Mouse (Mus musculus) MN1 (cell line): Measurements from ENCODE around the gene 3830406C13Rik.
A peak's percentile ranks its signal among the peaks of the same experiment; 100 is the strongest.
"Not testable (repeated sequence)": the region's sequence is repeated elsewhere in the genome, so short reads cannot be mapped to it uniquely, and the experiment has no call there.

ENCODE experiments used
- DNase-seq: peaks from one replicate; pipeline ENCODE4 v3.0.0-alpha.2; 2016; ENCODE audit warnings: low spot score

3830406C13Rik gene

GRCm38 (mm10) chr14:12284141-12284912 lies at the start of gene 3830406C13Rik:
Gene 3830406C13Rik, plus strand, starts transcription at chr14:12284173.
- DNase-seq = peak; percentile 80

GRCm38 (mm10) chr14:12243726-12244125 lies 40.2 kb upstream of the 3830406C13Rik start:
- DNase-seq = no peak

GRCm38 (mm10) chr14:12276031-12276430 lies 7.9 kb upstream of the 3830406C13Rik start:
- no peak for DNase-seq

GRCm38 (mm10) chr14:12283641-12284040 lies 332 bp upstream of the 3830406C13Rik start, which contains the start of gene Gm49355:
Gene Gm49355, plus strand, starts transcription at chr14:12283976.
- DNase-seq = no peak

DNA sequence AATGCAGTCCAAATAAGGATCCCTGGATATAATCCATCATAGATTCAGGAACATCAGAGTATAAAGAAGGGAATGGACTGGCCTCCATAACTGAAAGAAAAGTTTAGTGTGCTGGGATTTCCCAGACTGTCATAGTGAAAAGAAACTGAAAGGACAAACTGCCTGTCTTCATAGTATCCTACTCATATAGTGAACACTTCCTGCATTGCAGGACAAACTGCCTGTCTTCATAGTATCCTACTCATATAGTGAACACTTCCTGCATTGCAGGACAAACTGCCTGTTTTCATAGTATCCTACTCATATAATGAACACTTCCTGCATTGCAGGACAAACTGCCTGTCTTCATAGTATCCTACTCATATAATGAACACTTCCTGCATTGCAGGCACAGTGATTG lies 5.8 kb downstream of the 3830406C13Rik start:
- not testable (repeated sequence) for DNase-seq

GRCm38 (mm10) chr14:12296391-12296790 lies 12.4 kb downstream of the 3830406C13Rik start:
- no peak for DNase-seq

DNA sequence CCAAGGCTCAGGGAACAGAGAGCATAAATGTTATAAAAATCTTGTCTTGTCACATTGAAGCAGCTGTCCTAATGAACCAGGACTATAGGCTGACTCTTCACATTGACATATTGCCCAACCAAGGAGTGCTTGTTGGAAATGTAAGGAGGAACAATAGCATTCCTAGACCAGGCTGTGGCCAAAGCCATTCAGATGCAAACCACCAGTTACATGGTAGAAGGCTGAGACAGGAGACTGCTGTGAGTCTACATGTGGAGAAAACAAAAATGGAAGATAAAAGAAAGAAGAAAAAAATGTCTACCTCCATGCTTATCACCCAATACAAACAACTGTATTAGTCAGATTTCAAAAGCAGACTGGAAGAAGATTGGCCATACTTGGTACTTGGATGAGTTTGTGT lies 15.2 kb downstream of the 3830406C13Rik start:
- no peak for DNase-seq

- no peak for DNase-seq
Measured at GRCm38 (mm10) chr14:12299654-12300053, 15.7 kb downstream of the 3830406C13Rik start.

DNA sequence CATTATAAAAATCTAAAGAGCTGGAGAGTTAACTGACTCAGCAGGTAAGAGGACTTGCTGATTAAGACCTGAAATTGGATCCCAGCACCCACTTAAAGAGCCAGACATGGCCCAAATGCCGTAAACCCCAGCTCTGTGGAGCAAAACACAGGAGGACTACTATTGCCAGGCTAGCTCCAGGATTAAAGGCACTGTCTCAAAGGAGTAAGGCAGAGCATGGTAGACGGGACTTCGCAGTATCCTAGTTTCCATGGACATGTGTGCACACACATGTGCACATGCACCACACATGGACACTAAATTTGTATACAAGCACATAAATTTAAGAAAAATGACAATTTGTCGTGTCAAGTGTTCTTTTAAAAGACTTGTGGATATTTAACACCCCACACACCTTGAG lies 16.3 kb downstream of the 3830406C13Rik start:
- DNase-seq = no peak

DNA sequence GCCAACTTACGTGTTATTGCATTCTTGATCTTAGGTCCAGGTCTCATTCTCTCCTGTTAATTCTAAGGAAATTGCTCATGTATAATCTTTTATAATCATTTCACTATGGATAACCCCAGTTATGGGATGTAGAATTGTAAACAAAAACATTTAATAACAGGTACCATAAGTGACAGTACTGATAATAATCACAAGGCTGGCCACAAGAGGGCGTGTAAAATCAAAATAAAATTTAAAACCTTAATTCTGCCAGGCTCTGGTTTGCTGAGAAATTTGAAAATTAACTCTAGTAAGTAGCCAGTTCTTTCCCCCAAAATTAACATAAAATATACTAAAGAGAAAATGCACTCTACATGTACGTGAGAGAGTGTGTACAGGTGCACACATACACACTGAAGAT lies 16.7 kb downstream of the 3830406C13Rik start:
- DNase-seq = no peak

DNA sequence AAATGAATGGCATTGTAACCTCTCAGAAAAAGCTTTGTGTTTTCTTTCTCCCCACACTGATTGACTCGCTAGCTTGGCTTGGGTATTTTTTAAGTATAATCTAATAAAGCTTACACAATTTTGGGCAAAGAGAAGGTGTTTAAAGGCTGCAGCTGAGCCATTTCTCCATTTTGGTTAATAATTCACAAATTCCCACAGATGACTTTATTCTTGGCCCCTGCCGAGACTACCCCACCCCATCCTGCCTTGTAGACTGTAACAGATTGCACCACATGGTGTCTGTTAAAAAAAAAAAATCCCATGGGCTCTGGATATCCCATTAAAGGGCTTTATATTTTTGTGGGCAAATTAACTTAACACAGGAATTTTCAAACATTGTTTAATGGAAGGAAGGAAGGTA lies 19.1 kb downstream of the 3830406C13Rik start:
- DNase-seq = no peak

GRCm38 (mm10) chr14:12333622-12334021 lies 49.6 kb downstream of the 3830406C13Rik start:
- DNase-seq = no peak

GRCm38 (mm10) chr14:12334925-12335324 lies 51.0 kb downstream of the 3830406C13Rik start:
- no peak for DNase-seq

GRCm38 (mm10) chr14:12337421-12337997 lies 53.5 kb downstream of the 3830406C13Rik start:
- no peak for DNase-seq

DNA sequence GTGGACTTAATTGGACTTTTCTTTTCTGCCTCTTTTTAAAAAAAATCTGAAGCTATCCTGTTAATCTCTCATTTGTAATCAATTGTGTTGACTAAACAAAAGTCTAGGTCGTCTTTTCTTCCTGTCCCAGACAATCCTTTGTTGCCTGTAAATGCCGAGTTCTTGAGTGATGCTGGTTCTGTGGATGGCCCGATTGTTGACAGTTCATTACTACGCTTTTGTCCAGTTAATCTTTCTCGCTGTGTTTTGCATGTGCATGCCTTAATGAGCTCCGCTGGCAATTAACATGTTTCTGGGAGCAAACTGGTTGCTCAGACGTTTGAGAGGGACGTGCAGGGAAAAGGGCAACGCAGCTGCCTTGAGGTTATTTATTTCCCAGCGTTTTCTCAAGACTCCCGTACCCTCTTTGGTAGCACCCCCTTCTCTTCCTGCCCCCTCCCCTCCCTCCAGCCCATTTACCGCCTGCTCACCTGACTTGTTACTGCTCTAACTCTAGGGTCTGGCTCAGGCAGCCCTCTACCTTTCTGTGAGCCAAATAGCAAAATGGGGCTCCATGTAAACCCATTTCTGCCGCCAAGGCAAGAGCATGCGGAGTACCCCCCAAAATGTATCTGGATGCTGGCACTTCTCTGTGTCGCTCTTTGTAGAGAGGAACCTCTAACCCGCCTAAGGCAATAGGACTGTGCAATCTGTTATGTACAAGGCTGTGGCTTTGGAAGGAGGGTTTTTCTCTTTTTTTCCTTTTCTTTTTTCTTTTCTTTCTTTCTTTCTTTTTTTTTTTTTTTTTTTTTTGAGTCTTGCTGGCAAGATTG lies 54.2 kb downstream of the 3830406C13Rik start:
- DNase-seq = no peak

DNA sequence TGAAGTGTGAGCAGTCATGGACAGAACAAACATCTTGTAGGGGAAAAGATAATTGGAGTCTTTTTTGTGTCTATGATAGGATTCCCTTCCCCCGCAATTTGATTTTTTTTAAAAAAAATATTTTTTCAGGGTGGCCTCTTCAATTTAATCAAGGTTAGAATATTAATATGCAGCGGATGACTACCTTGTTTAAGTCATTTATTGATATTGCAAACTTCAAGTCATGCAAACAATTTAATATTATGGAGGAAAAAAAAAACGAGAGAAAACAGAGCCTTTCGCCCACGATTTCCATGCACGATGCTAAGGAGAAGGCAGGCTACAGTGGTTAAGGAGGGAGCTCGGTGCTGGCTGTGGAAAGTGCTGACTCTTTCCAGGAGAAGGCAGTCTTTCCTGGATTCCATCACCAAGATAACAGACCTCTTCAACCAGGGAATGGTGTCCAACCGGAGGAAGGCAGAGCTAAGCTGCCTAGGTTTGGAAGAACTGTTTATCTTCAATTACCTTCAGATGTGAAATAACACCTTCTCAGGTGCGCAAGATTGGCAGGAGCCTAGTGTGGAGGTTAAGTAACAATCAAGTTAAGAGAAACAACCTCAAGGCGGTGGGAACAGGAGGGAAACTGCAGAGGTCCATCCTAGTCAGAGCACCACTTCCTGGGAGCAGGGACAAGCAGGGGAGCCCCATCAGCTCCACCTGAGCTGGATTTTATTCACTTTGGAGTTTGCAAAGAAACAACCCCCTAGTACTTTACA lies 55.0 kb downstream of the 3830406C13Rik start:
- DNase-seq = no peak

GRCm38 (mm10) chr14:12340238-12341074 lies 56.5 kb downstream of the 3830406C13Rik start:
- no peak for DNase-seq

DNA sequence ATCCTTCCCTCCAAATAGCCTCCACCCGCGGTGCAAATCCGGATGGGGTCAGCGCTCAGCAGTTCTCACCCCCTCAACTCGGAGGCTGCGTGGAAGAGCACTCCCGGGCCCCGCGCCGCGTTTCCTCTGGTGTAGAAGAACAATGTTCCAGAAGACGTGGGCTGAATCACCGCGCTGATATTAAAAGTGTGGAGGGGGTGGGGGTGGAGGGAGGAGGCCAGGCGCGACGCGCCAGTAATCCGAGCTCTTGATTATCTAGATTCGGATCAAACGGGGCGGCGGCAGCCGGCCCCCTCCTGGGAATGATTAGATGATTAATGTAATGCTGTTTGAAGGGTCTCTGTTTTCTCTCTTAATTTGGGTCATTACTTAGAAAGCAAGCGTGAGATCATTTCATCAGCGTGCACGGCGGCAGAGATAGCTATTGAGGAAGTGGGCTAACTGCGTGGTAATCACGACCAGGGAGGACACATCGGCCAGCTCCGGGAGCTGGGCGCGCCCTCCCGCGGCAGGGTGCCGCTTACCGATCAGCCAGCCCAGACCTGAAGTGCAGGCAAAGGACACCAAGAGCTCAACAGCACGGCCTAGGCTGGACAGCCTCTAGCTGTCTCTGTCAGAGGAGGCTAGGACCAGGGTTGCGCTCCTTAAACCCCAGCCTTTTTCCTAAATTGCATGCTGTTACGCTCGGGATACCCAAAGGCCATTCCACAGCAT lies 57.3 kb downstream of the 3830406C13Rik start:
- peak; percentile 57 for DNase-seq

DNA sequence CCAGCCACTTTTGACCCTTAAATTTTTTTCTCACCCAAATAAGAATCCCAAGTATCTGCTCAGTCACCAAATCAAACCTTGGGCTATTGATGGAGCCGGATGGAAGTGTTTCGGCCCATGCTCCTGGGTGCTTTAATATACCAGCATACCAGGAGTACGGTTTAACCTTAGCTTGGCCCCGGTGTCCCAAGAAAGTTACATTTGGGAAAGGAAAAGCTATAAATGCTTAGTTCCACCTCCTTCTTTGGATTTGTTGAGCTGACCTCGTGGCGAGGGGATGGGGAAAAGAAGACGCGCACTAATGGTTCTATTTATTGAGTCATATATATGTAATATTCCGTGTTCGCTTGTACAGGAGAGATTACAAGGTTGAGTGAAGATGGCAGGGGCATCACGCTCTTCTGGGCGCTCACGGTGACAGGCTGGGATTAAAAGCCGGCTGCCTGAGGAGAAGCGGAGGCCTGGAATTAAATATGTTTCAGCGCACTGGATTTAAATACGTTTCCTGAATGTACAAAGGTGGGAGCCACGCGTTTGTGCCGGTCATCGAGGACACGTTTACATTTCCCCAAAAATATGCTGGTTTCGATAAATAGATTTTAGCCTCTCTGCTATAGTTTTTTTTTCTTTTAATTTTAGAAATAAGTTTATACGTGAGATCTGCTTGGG lies 58.0 kb downstream of the 3830406C13Rik start:
- DNase-seq = no peak
